Mouse (Mus musculus) heart, adult 10 weeks (tissue): ENCODE measurements around the gene Ndufs2. TPM values are rescaled to one million over a fixed set of nuclear protein-coding genes. Genes with fewer than 3 reads are reported as not detected.

ENCODE experiments used
- polyA plus RNA-seq: library from polyadenylated mRNA; stranded (reverse); fragments of 350-450 nt; fragmentation: Illumina TruSeq; extraction: RNeasy Lipid Tissue Mini Kit (QIAGEN cat#74804); gene quantifications from one replicate; pipeline ENCODE4 v1.2.3, GENCODE M21; 2014; ENCODE audit warnings: low read depth, low replicate concordance

The Ndufs2 gene
- polyA plus RNA-seq = 1,308 TPM

GRCm38 (mm10) chr1:171250680-171251593 lies at the start of gene Ndufs2:
Gene Ndufs2, minus strand, starts transcription at chr1:171251388.

GRCm38 (mm10) chr1:171294298-171295062 lies 43.3 kb upstream of the Ndufs2 start, which contains the start of gene Ufc1:
Gene Ufc1, minus strand, starts transcription at chr1:171295024.

GRCm38 (mm10) chr1:171287136-171288081 lies 36.2 kb upstream of the Ndufs2 start, which contains the start of gene Usp21:
Gene Usp21, minus strand, starts transcription at chr1:171287991.

GRCm38 (mm10) chr1:171280916-171281527 lies 29.8 kb upstream of the Ndufs2 start, which contains the start of gene Ppox:
Gene Ppox, minus strand, starts transcription at chr1:171281186.

GRCm38 (mm10) chr1:171269848-171270572 lies 18.8 kb upstream of the Ndufs2 start, which contains the start of gene B4galt3:
Gene B4galt3, plus strand, starts transcription at chr1:171270328.

GRCm38 (mm10) chr1:171249913-171250600 lies 1.1 kb downstream of the Ndufs2 start, which contains the start of gene Adamts4:
Gene Adamts4, plus strand, starts transcription at chr1:171250421.

GRCm38 (mm10) chr1:171234126-171234525 lies 17.1 kb downstream of the Ndufs2 start, which contains the start of gene Fcer1g:
Gene Fcer1g, minus strand, starts transcription at chr1:171234365.

GRCm38 (mm10) chr1:171224857-171225256 lies 26.3 kb downstream of the Ndufs2 start, which contains the start of gene Apoa2:
Gene Apoa2, plus strand, starts transcription at chr1:171225054.

GRCm38 (mm10) chr1:171222238-171223155 lies 28.7 kb downstream of the Ndufs2 start, which contains the start of gene Tomm40l:
Gene Tomm40l, minus strand, starts transcription at chr1:171222514.

GRCm38 (mm10) chr1:171213801-171214496 lies 37.2 kb downstream of the Ndufs2 start, which contains the start of gene Nr1i3:
Gene Nr1i3, plus strand, starts transcription at chr1:171213970.

GRCm38 (mm10) chr1:171195887-171196397 lies 55.2 kb downstream of the Ndufs2 start, which contains the start of gene Pcp4l1:
Gene Pcp4l1, minus strand, starts transcription at chr1:171196268.

Other genes with a start within 250 kb of the Ndufs2 start
- gene Fcgr4, start 232.5 kb downstream of the Ndufs2 start, polyA plus RNA-seq = 0.86 TPM
- 18.7 TPM for gene Fcgr3, start 186.5 kb downstream of the Ndufs2 start, polyA plus RNA-seq
- 1.6 TPM for gene Cfap126, start 137.5 kb downstream of the Ndufs2 start, polyA plus RNA-seq
- 513 TPM for gene Sdhc, start 100.8 kb downstream of the Ndufs2 start, polyA plus RNA-seq
- gene Mpz, start 100.7 kb downstream of the Ndufs2 start, polyA plus RNA-seq = 1.1 TPM
- 383 TPM for gene Pcp4l1, start 55.1 kb downstream of the Ndufs2 start, polyA plus RNA-seq
- gene Nr1i3, start 37.4 kb downstream of the Ndufs2 start, polyA plus RNA-seq = 0.16 TPM
- gene Tomm40l, start 28.9 kb downstream of the Ndufs2 start, polyA plus RNA-seq = 90.3 TPM
- 18.8 TPM for gene Apoa2, start 26.3 kb downstream of the Ndufs2 start, polyA plus RNA-seq
- 22.5 TPM for gene Fcer1g, start 17.0 kb downstream of the Ndufs2 start, polyA plus RNA-seq
- gene Adamts4, start 967 bp downstream of the Ndufs2 start, polyA plus RNA-seq = 0.86 TPM
- 19.0 TPM for gene B4galt3, start 18.9 kb upstream of the Ndufs2 start, polyA plus RNA-seq
- 28.1 TPM for gene Ppox, start 29.8 kb upstream of the Ndufs2 start, polyA plus RNA-seq
- 27.0 TPM for gene Usp21, start 36.6 kb upstream of the Ndufs2 start, polyA plus RNA-seq
- gene Ufc1, start 43.6 kb upstream of the Ndufs2 start, polyA plus RNA-seq = 94.8 TPM
- 29.9 TPM for gene Dedd, start 77.8 kb upstream of the Ndufs2 start, polyA plus RNA-seq
- 45.2 TPM for gene Nit1, start 94.3 kb upstream of the Ndufs2 start, polyA plus RNA-seq
- 90.2 TPM for gene Pfdn2, start 94.3 kb upstream of the Ndufs2 start, polyA plus RNA-seq
- gene Klhdc9, start 109.4 kb upstream of the Ndufs2 start, polyA plus RNA-seq = not detected
- 0.47 TPM for gene Nectin4, start 118.7 kb upstream of the Ndufs2 start, polyA plus RNA-seq
- gene Arhgap30, start 137.6 kb upstream of the Ndufs2 start, polyA plus RNA-seq = 3.0 TPM
- 34.5 TPM for gene Usf1, start 159.9 kb upstream of the Ndufs2 start, polyA plus RNA-seq
- gene Tstd1, start 167.5 kb upstream of the Ndufs2 start, polyA plus RNA-seq = 3.4 TPM
- gene F11r, start 186.1 kb upstream of the Ndufs2 start, polyA plus RNA-seq = 41.0 TPM